Mouse (Mus musculus) lung, postnatal 25 days (tissue): ENCODE results near the gene Upk3a.

Experiments
- DNase-seq: peaks from one replicate; pipeline ENCODE4 v3.0.0; 2022; ENCODE audit warnings: low spot score

The Upk3a gene

DNA sequence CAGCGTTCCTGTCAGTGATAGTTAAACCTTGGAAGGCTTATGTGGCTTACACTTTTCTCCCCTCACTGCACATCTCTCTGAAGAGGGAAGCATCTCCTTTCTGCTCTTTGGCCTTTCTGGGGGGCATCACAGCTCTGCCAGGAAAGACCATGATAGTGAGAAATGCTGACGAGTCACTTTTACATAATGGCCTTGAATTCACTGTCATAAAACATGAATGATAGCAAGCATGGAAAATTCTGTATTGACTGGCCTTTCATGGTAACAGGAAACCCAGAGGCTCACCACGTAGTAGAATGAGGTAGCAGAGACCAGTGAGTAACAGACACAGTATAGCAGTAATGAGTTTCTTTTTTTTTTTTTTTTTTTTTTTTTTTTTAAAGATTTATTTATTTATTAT is 37.2 kb downstream of the Upk3a start:
- no peak for DNase-seq

DNA sequence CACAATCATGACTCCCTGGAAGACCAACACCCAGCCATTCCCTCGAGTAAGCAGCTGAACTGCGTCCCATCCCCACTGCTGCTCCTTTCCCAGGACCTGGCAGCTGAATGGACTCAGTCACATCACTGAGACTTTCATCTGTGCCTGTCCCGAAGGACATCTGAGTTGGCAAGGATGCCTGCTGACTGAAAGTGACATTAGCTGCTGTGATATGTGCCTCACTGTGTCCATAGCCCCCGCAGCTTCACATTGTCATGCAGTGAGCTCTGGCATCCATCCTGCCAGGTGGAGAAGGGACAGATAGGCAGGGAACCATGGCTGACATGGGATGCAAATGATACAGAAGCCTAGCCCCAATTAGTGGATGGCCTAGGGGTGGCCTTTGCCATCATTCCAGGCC is 38.2 kb downstream of the Upk3a start:
- DNase-seq = no peak

DNA sequence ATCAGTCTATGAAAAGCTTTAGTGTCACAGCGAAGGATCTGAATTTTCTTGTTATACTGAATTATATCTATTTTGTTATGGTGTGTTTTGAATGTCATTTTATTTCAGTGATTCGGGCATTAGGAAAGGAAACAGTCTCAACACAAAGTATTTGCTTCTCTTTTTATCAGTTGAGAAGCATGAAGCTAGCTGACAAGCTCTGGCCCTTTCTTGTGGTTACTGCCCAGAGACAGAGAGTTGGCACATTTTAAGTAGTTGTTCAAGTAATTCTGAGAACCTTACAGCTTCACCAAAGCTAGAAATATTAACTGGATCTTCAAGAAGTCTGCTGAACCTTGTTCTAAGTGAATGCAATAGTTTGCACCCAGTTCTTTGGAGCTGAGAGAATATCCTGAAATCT is 46.5 kb downstream of the Upk3a start:
- DNase-seq = no peak

DNA sequence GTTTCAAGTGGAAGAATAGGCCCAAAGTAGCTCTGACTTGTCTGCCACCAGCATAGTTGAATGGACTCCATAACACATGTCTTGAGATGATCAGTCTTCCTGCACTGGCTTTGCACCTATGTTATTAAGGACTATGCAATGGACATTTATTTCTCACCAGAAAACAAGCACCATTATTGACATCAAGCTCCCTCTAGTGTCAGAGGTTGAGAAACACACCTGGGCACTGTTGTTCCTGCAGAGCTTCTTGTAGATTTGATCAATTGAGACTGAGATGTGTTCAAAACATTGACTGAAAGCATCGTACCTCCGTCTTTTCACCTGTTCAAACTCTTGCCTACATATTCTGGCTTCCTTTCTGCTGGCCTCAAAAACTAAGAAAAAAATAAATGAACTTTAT is 53.6 kb downstream of the Upk3a start:
- DNase-seq = peak; percentile 55
